Mouse (Mus musculus) hindbrain, embryonic 14.5 days (tissue): Measurements from ENCODE around the gene Yipf2. TPM values are rescaled to one million over a fixed set of nuclear protein-coding genes. Genes with fewer than 3 reads are reported as not detected.

Experiments
- ATAC-seq: fragments of 200-750 bp; cut with Nextera tagmentation; 2 replicates; pipeline ENCODE4 v1.8.0; 2017; ENCODE audit warnings: moderate number of reproducible peaks, mild to moderate bottlenecking, moderate TSS enrichment, moderate library complexity; ENCODE audit not compliant: low FRiP score
- DNase-seq: peaks from one replicate; pipeline ENCODE4 v3.0.0-alpha.2; 2015; ENCODE audit warnings: low spot score
- H3K27ac ChIP-seq: fragments of 300-500 bp; sonication (generic); 2 replicates; pipeline ENCODE4 v1.5.1; 2014; ENCODE audit warnings: mild to moderate bottlenecking, moderate library complexity
- H3K27me3 ChIP-seq: fragments of 300-500 bp; sonication (generic); 2 replicates; pipeline ENCODE4 v1.6.1; 2014; ENCODE audit warnings: mild to moderate bottlenecking, low read length, mixed read lengths; ENCODE audit not compliant: control insufficient read depth, insufficient read depth
- H3K36me3 ChIP-seq: fragments of 300-500 bp; sonication (generic); replicated peaks from 2 replicates; pipeline ENCODE4 v1.6.1; 2014; ENCODE audit not compliant: control insufficient read depth, insufficient read depth
- H3K4me1 ChIP-seq: fragments of 300-500 bp; sonication (generic); replicated peaks from 2 replicates; pipeline ENCODE4 v1.6.1; 2014; ENCODE audit warnings: antibody characterized with exemption, low read length, mixed read lengths; ENCODE audit not compliant: control insufficient read depth, insufficient read depth
- H3K4me2 ChIP-seq: fragments of 300-500 bp; sonication (generic); replicated peaks from 2 replicates; pipeline ENCODE4 v1.6.1; 2014; ENCODE audit warnings: mild to moderate bottlenecking, moderate library complexity
- H3K4me3 ChIP-seq: fragments of 300-500 bp; sonication (generic); replicated peaks from 2 replicates; pipeline ENCODE4 v1.5.1; 2014; ENCODE audit warnings: mild to moderate bottlenecking, low read length
- H3K9ac ChIP-seq: fragments of 300-500 bp; sonication (generic); 2 replicates; pipeline ENCODE4 v1.6.1; 2014
- H3K9me3 ChIP-seq: fragments of 300-500 bp; sonication (generic); 2 replicates; pipeline ENCODE4 v1.6.1; 2016; ENCODE audit warnings: low read length; ENCODE audit not compliant: control insufficient read depth
- WGBS: fragments of 180-500 bp; shearing (Covaris S2); extraction: QIAGEN DNeasy Blood & Tissue Kit; methylation state at CpG from one replicate; pipeline ENCODE4 v1.1.7; 2014; 5-methylcytosine and 5-hydroxymethylcytosine counted together
- polyA plus RNA-seq: library from polyadenylated mRNA; unstranded; fragments of >200 nt; fragmentation: Nextera tagmentation; extraction: Ambion mirVana; gene quantifications from 2 replicates; pipeline ENCODE4 v1.2.1, GENCODE M21; 2014

Yipf2 gene
- polyA plus RNA-seq: 17.2 and 18.7 TPM in 2 replicates

DNA sequence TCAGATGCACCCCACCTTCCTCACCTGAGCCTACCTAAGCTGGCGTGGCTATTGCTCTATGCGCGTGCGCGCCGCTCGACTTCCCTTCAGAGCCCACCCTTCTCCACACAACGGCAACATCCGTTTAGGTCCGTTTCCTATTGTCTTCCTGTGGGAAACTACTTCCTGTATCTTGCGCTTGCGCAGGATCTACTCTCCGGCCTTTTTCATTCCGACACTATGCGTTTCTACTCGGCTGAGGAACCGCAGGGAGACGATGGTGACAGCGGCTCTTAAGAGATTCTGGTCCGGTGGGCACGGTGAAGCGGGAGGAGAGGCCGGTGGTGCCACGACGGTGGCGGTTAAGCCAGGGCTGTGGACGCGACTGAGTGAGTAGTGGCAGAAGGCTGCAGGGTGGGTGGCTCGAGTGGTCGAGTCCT, at the start of gene Yipf2, which contains the start of gene Timm29:
Gene Yipf2 (minus strand): TSS at position 126 of the 419 bp plus-strand sequence.
Gene Timm29 (plus strand): TSS at position 20 of the 419 bp plus-strand sequence.
- Histone ChIP-seq H3K36me3 (peaks cover 47% of the 10 kb centered on the region), H3K4me2 (peak within 1 kb of the TSS; percentile 87), H3K4me1 (peaks cover 31% of the 10 kb centered on the region), H3K27ac (peak within 1 kb of the TSS; percentile 86), H3K9ac (peak within 1 kb of the TSS; percentile 90), H3K27me3 (no peaks in the 10 kb centered on the region), H3K4me3 (peak within 1 kb of the TSS; percentile 94), H3K9me3 (no peaks in the 10 kb centered on the region)
- under 1% methylated on average over 30 of the region's 30 CpGs for WGBS
- peak; percentile 94 for ATAC-seq
- DNase-seq: peak; percentile 99

DNA sequence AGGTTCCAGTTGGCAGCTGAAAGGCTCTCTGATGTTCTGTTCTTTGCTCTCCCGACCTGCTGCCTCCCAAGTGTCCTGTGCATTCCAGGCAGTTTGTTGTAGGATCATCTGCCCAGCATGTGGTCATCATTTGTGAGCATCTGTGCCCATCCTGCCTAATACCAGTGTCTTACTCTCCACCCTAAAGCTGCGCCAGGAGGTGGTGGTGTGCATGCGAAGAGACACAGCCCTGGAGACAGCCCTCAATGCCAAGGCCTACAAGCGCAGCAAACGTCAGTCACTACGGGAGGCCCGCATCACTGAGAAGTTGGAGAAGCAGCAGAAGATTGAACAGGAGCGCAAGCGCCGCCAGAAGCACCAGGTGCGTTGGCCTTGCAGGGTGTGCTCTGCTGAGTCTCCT, 46.4 kb upstream of the Yipf2 start:
- no peaks in the 10 kb centered on the region for H3K27me3 ChIP-seq
- DNase-seq: no peak
- no peak overlapping the region for H3K27ac ChIP-seq
- peaks cover 99% of the 10 kb centered on the region for H3K36me3 ChIP-seq
- 94% methylated on average over 11 of the region's 11 CpGs for WGBS
- no peak overlapping the region for H3K9ac ChIP-seq
- ATAC-seq: no peak
- no peaks in the 10 kb centered on the region for H3K4me1 ChIP-seq
- H3K9me3 ChIP-seq: no peaks in the 10 kb centered on the region
- no peak overlapping the region for H3K4me2 ChIP-seq
- H3K4me3 ChIP-seq: no peak overlapping the region

DNA sequence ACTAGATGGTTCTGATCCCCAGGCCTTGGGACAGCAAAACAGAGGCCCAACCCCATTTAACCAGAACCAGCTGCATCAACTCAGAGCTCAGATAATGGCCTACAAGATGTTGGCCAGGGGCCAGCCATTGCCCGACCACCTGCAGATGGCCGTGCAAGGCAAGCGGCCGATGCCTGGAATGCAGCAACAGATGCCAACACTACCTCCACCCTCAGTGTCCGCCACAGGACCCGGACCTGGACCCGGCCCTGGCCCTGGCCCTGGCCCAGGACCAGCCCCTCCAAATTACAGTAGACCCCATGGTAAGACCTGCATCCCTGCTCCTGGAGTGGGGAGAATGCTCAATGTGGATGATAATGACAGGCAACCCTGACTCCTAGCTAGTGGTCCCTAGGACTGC, 43.0 kb upstream of the Yipf2 start:
- DNase-seq (no peak), ATAC-seq (no peak)
- Histone ChIP-seq H3K4me2 (no peak overlapping the region), H3K4me1 (no peaks in the 10 kb centered on the region), H3K36me3 (peaks cover 83% of the 10 kb centered on the region), H3K9ac (no peak overlapping the region), H3K9me3 (no peaks in the 10 kb centered on the region), H3K4me3 (no peak overlapping the region), H3K27me3 (no peaks in the 10 kb centered on the region), H3K27ac (no peak overlapping the region)
- 45% methylated on average over 7 of the region's 7 CpGs for WGBS

DNA sequence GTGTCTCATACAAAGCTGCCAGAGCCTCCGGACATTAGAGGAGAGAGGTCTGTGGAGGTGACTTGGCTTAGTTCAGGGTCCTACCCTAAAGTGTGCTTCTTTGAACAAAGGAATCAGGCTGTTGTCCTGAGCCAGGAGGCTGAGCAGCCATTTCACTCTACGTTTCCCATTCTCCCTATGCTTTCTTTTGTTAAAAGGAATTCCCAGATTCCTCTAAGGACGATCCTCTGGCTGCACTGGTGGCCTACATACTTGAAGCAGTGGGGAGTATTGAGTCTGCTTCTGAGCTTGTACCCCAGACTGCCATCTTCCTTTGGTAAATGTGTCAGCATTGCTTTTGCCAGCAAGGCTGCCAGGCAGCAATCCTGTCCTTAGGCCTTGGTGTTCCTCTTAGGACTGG, 40.5 kb upstream of the Yipf2 start:
- peaks cover 58% of the 10 kb centered on the region for H3K36me3 ChIP-seq
- WGBS: 77% methylated on average over 3 of the region's 3 CpGs
- H3K4me3 ChIP-seq: no peak overlapping the region
- no peak overlapping the region for H3K27ac ChIP-seq
- ATAC-seq (no peak), DNase-seq (no peak)
- H3K27me3 ChIP-seq: no peaks in the 10 kb centered on the region
- H3K9me3 ChIP-seq: no peaks in the 10 kb centered on the region
- no peaks in the 10 kb centered on the region for H3K4me1 ChIP-seq
- no peak overlapping the region for H3K4me2 ChIP-seq
- H3K9ac ChIP-seq: no peak overlapping the region

DNA sequence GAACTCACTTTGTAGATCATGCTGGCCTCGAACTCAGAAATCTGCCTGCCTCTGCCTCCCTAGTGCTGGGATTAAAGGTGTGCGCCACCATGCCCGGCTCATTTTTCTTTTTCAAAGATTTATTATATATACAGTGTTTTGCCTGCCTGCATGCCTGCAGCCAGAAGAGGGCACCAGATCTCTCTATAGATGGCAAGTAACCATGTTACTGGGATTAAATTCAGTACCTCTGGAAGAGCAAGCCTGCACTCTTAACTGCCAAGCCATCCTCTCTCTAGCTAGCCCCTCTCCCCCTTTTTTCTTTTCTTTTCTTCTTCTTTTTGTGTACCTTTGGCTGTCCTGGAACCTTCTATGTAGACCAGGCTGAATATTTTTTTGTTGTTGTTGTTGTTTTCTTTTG, 38.0 kb upstream of the Yipf2 start:
- Histone ChIP-seq H3K4me2 (no peak overlapping the region), H3K36me3 (peaks cover 34% of the 10 kb centered on the region), H3K4me3 (no peak overlapping the region), H3K9ac (no peak overlapping the region), H3K4me1 (peaks cover 1% of the 10 kb centered on the region; the same call in 1 of the 2 replicates), H3K27me3 (no peaks in the 10 kb centered on the region), H3K9me3 (no peaks in the 10 kb centered on the region), H3K27ac (no peak overlapping the region)
- no peak for ATAC-seq
- 90% methylated on average over 3 of the region's 3 CpGs for WGBS
- no peak for DNase-seq

DNA sequence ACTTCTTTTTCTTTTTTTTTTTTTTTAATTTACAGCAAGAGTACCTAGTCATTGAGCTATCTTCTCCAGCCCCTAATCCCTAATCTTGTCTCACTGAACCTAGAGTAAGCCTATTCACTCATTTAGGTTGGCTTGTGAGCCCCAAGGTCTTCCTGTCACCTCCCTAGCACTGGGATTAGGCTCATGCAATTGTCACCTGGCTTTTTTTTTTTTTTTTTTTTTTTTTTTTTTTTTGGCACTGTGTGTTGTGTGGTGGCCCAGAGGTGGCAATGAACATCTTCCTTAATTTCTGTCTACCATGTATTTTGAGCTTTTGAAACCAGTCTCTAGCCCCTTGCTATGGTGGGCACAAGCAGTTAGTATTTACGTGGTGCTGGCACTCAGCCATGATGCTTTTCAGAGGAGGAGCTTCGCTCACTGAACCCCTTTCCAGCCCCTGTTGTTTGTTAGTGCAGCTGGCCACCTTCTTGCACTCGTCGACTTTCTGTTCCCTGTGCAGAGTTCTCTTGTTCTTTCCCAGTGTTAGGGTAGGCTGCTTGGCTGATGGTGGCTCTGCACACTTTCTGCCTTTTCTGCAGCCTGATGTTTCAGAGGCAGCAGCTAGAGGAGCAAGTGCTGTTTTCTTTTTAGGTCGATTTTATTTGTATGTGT, 34.6 kb upstream of the Yipf2 start:
- DNase-seq (no peak), ATAC-seq (no peak)
- H3K36me3 ChIP-seq: peaks cover 5% of the 10 kb centered on the region; the same call in 1 of the 2 replicates
- H3K4me2 ChIP-seq: no peak overlapping the region
- peaks cover 6% of the 10 kb centered on the region; the same call in 1 of the 2 replicates for H3K4me1 ChIP-seq
- H3K27ac ChIP-seq: no peak overlapping the region; the same call in 1 of the 2 replicates
- WGBS: 60% methylated on average over 5 of the region's 5 CpGs
- H3K27me3 ChIP-seq: no peaks in the 10 kb centered on the region
- no peak overlapping the region for H3K4me3 ChIP-seq
- no peak overlapping the region for H3K9ac ChIP-seq
- H3K9me3 ChIP-seq: no peaks in the 10 kb centered on the region

DNA sequence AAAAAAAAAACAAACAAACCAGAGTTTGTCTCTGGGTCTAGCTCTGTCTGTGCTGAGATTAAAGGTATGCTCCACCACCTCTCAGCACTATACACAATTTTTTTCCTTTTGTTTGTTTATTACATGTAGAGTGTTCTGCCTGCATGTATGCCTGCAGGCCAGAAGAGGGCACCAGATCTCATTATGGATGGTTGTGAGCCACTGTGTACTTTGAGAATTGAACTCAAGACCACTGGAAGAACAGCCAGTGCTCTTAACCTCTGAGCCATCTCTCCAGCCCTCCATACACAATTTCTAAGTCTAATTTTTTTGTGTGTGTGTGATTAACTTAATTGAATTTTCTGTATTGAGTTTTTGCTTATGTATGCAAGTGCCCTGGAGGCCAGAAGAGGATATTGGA, 33.9 kb upstream of the Yipf2 start:
- H3K9ac ChIP-seq: no peak overlapping the region
- ATAC-seq: no peak

DNA sequence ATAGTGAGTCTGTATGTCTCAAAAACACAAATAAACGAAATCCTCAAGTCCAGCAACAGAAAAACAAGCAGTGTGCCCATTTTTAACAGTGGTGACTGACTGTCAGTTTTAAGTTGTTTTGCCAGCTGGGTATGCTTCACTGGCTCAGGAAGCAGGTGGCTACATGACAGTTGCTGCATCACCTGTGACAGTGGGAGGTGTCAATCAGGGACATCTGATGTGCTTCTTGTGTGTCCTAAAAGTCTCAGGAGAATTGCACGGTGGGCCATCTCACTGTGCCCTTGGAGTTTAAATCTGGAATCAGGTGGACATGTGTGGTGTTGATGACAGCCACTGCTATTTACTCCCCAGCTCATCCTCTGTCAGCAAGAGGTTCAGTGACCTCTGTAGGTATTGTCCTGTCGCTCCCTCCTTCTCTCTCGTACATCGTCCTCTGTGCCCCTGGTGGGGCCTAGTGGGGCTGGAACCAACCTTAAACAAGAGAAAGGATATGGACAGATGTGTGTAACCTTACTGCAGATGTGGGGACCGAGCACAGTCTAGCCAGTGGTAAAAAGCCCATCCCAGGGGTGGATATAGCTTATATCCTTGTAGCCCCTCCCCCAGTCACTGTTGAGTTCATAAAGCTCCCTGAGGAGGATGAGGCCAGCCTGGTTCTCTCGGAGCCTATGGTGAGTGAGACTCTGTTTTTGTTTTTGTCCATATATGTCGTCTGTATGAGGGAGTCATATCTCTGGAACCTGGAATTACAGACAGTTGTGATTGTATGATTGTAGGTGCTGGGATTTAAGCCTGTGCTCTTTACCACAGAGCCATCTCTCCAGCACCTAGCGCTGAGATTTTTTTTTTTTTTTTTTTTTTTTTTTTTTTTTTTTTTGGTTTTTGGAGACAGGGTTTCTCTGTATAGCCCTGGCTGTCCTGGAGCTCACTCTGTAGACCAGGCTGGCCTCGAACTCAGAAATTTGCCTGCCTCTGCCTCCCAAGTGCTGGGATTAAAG, 33.0 kb upstream of the Yipf2 start:
- Histone ChIP-seq H3K36me3 (no peaks in the 10 kb centered on the region), H3K4me2 (no peak overlapping the region), H3K4me3 (no peak overlapping the region), H3K9me3 (no peaks in the 10 kb centered on the region), H3K4me1 (peaks cover 6% of the 10 kb centered on the region; the same call in 1 of the 2 replicates), H3K27ac (no peak overlapping the region), H3K27me3 (no peaks in the 10 kb centered on the region), H3K9ac (no peak overlapping the region)
- no peak for ATAC-seq
- WGBS: 80% methylated on average over 10 of the region's 10 CpGs
- DNase-seq: no peak

More for the DNA sequence above, 33.9 kb upstream of the Yipf2 start:
- no peaks in the 10 kb centered on the region for H3K9me3 ChIP-seq
- no peaks in the 10 kb centered on the region for H3K27me3 ChIP-seq
- H3K36me3 ChIP-seq: peaks cover 5% of the 10 kb centered on the region; the same call in 1 of the 2 replicates
- DNase-seq: no peak
- H3K27ac ChIP-seq: no peak overlapping the region
- H3K4me2 ChIP-seq: no peak overlapping the region
- H3K4me3 ChIP-seq: no peak overlapping the region
- peaks cover 6% of the 10 kb centered on the region; the same call in 1 of the 2 replicates for H3K4me1 ChIP-seq

DNA sequence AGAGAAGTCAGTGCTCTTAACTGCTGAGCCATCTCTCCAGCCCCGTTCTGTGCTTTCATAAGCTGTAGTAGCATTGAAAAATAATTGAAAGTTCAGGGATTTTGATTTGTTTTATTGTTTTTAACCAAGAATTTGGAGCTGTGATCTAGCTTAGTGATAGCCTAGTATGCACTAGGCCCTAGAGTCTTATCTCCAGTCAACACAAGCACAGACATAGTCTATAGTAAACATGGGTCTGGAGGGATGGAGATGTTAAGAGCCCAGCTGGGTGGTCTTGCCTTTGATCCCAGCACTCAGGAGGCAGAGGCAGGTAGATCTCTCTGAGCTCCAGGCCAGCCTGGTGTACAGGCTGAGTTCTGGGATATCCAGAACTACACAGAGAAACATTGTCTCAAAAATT, 30.0 kb upstream of the Yipf2 start:
- Histone ChIP-seq H3K4me3 (no peak overlapping the region), H3K36me3 (0 out of 2 replicates have a peak, but pooled peaks cover 5% of the 10 kb centered on the region), H3K4me1 (peaks cover 16% of the 10 kb centered on the region), H3K9ac (no peak overlapping the region), H3K27ac (no peak overlapping the region), H3K27me3 (no peaks in the 10 kb centered on the region), H3K9me3 (no peaks in the 10 kb centered on the region), H3K4me2 (no peak overlapping the region)
- WGBS: 100% methylated on average over 1 of the region's 1 CpGs
- DNase-seq (no peak), ATAC-seq (no peak)
